Mouse (Mus musculus): ENCODE measurements around the gene Kynu. TPM values are rescaled to one million over a fixed set of nuclear protein-coding genes. Genes with fewer than 3 reads are reported as not detected.

Kynu gene
- polyA plus RNA-seq, 1 experiment: not detected

- no peaks in the 10 kb centered on the region for H3K36me3 ChIP-seq (ENCODE audit: control insufficient read depth, insufficient read depth)
Measured at GRCm38 (mm10) chr2:43545665-43546064, 9.5 kb upstream of the Kynu start.

DNA sequence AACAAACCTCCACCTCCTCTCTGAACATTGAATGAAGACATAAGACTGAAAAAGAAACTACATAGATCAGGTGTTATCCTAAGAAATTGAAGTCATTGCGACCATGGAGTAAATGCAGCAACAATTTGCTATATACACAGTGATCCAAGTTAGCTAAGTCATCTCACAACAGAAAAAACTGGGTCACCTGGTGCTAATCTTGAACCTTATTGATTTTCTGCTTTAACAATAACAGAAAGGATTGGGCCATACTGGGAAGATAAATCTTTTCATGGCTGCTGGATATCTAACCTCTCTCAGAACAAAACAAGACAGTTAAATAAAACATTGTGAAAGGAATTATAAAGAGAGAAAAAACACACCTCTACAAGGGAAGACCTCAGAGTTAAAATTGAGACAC is 8.7 kb upstream of the Kynu start:
- H3K27me3 ChIP-seq (ENCODE audit: control insufficient read depth, insufficient read depth, insufficient read length): no peaks in the 10 kb centered on the region
- H3ac ChIP-seq (ENCODE audit: control insufficient read depth, insufficient read length): no peak overlapping the region
- H3K4me2 ChIP-seq (ENCODE audit: low read depth): no peak overlapping the region
- TF ChIP-seq CEBPB (IDR thresholded peaks at IDR 0.05; ENCODE audit: insufficient read depth, poor library complexity, severe bottlenecking): no peak
- no peak for TF ChIP-seq E2F4 (IDR thresholded peaks at IDR 0.05; ENCODE audit: insufficient read depth)
- TF ChIP-seq POLR2AphosphoS2 (IDR thresholded peaks at IDR 0.05; ENCODE audit: insufficient read length, low read depth): no peak
- TF ChIP-seq MYOD1 (IDR thresholded peaks at IDR 0.05; ENCODE audit: control insufficient read depth in 1 of 3, insufficient read length in 2 of 3, low read depth in 2 of 3): no peak
- no peak for TF ChIP-seq POLR2A (IDR thresholded peaks at IDR 0.05; ENCODE audit: insufficient read length, low read depth)
- no peak for TF ChIP-seq MYOG (IDR thresholded peaks at IDR 0.05; ENCODE audit: control insufficient read depth in 1 of 3, insufficient read depth in 1 of 3, insufficient read length in 2 of 3, low read depth in 2 of 3)
- TF ChIP-seq TCF12 (IDR thresholded peaks at IDR 0.05; ENCODE audit: insufficient read depth, poor library complexity, severe bottlenecking): no peak
- no peak for TF ChIP-seq MAX (IDR thresholded peaks at IDR 0.05; ENCODE audit: low read depth)
- TF ChIP-seq USF1 (IDR thresholded peaks at IDR 0.05; ENCODE audit: low read depth): no peak
- no peak for TF ChIP-seq SRF (IDR thresholded peaks at IDR 0.05; ENCODE audit: control insufficient read depth, insufficient read length, low read depth)
- TF ChIP-seq REST (IDR thresholded peaks at IDR 0.05; ENCODE audit: insufficient read depth, insufficient read length): no peak
- no peak for TF ChIP-seq TCF3 (IDR thresholded peaks at IDR 0.05; ENCODE audit: insufficient read length, low read depth)
- H3K79me2 ChIP-seq (ENCODE audit: control insufficient read depth, insufficient read depth): no peaks in the 10 kb centered on the region
- no peak overlapping the region for H3K4me3 ChIP-seq
- H3K36me3 ChIP-seq (ENCODE audit: control insufficient read depth, insufficient read depth): no peaks in the 10 kb centered on the region

More at GRCm38 (mm10) chr2:43545665-43546064, 9.5 kb upstream of the Kynu start:
- Histone ChIP-seq H3K4me3 (no peak overlapping the region), H3K79me2 (ENCODE audit: control insufficient read depth, insufficient read depth) (no peaks in the 10 kb centered on the region), H3K27me3 (ENCODE audit: control insufficient read depth, insufficient read depth, insufficient read length) (no peaks in the 10 kb centered on the region), H3ac (ENCODE audit: control insufficient read depth, insufficient read length) (no peak overlapping the region), H3K4me2 (ENCODE audit: low read depth) (no peak overlapping the region)
- TF ChIP-seq POLR2AphosphoS2 (IDR thresholded peaks at IDR 0.05; ENCODE audit: insufficient read length, low read depth): no peak
- no peak for TF ChIP-seq CEBPB (IDR thresholded peaks at IDR 0.05; ENCODE audit: insufficient read depth, poor library complexity, severe bottlenecking)
- TF ChIP-seq TCF12 (IDR thresholded peaks at IDR 0.05; ENCODE audit: insufficient read depth, poor library complexity, severe bottlenecking): no peak
- no peak for TF ChIP-seq TCF3 (IDR thresholded peaks at IDR 0.05; ENCODE audit: insufficient read length, low read depth)
- no peak for TF ChIP-seq SRF (IDR thresholded peaks at IDR 0.05; ENCODE audit: control insufficient read depth, insufficient read length, low read depth)
- TF ChIP-seq MYOG (IDR thresholded peaks at IDR 0.05; ENCODE audit: control insufficient read depth in 1 of 3, insufficient read depth in 1 of 3, insufficient read length in 2 of 3, low read depth in 2 of 3): no peak
- TF ChIP-seq MYOD1 (IDR thresholded peaks at IDR 0.05; ENCODE audit: control insufficient read depth in 1 of 3, insufficient read length in 2 of 3, low read depth in 2 of 3): no peak
- no peak for TF ChIP-seq REST (IDR thresholded peaks at IDR 0.05; ENCODE audit: insufficient read depth, insufficient read length)
- TF ChIP-seq E2F4 (IDR thresholded peaks at IDR 0.05; ENCODE audit: insufficient read depth): no peak

DNA sequence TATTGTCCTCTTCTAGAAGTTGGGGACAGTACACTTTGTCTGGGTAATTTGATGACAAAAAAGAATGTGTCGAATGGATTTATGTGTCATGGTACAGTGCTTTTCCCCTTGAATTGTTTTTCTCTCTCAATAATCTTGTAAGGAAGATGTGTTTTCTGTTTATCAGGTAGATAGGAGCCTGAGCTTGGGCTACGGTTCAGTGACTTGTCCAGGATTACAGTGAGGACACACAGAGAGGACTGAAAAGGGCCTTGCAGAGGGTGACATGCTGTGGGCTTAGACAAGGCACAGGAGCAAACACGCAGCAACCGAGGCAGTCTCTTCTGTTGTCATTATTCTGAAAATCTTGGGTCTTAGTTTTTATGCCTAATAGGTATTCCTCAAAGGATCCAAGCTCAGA is 913 bp upstream of the Kynu start:
- no peaks in the 10 kb centered on the region for H3K27me3 ChIP-seq (ENCODE audit: control insufficient read depth, insufficient read depth, insufficient read length)
- H3K79me2 ChIP-seq (ENCODE audit: control insufficient read depth, insufficient read depth): no peaks in the 10 kb centered on the region
- H3K4me2 ChIP-seq (ENCODE audit: low read depth): no peak overlapping the region
- H3K4me3 ChIP-seq: no peak overlapping the region
- H3ac ChIP-seq (ENCODE audit: control insufficient read depth, insufficient read length): no peak overlapping the region
- TF ChIP-seq E2F4 (IDR thresholded peaks at IDR 0.05; ENCODE audit: insufficient read depth): no peak
- TF ChIP-seq SRF (IDR thresholded peaks at IDR 0.05; ENCODE audit: control insufficient read depth, insufficient read length, low read depth): no peak
- TF ChIP-seq MYOD1 (IDR thresholded peaks at IDR 0.05; ENCODE audit: control insufficient read depth in 1 of 3, insufficient read length in 2 of 3, low read depth in 2 of 3): no peak
- no peak for TF ChIP-seq TCF12 (IDR thresholded peaks at IDR 0.05; ENCODE audit: insufficient read depth, poor library complexity, severe bottlenecking)
- H3K36me3 ChIP-seq (ENCODE audit: control insufficient read depth, insufficient read depth): no peaks in the 10 kb centered on the region

DNA sequence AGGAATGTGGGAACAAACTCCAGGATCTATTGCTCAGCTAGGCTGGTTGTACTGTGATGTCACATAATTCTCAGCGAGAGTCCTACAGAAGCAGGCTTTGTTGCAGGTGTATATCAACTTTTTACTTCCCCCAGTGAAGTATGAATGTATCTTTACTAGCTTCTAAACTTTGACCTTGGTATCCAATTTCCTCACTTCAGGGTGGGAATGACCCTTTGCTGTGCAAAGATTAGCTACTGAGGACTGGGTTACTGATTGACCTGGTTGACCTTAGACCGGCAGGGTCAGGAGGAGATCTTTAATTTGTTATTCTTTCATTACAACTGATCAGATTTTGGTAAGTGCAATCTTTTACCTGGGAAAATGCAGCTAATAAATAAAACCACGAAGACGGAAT is 758 bp downstream of the Kynu start:
- no peaks in the 10 kb centered on the region for H3K79me2 ChIP-seq (ENCODE audit: control insufficient read depth, insufficient read depth)
- H3K4me3 ChIP-seq: no peak overlapping the region
- no peaks in the 10 kb centered on the region for H3K27me3 ChIP-seq (ENCODE audit: control insufficient read depth, insufficient read depth, insufficient read length)
- H3ac ChIP-seq (ENCODE audit: control insufficient read depth, insufficient read length): no peak overlapping the region
- no peaks in the 10 kb centered on the region for H3K36me3 ChIP-seq (ENCODE audit: control insufficient read depth, insufficient read depth)
- no peak overlapping the region for H3K4me2 ChIP-seq (ENCODE audit: low read depth)
- TF ChIP-seq CEBPB (IDR thresholded peaks at IDR 0.05; ENCODE audit: insufficient read depth, poor library complexity, severe bottlenecking) (no peak), MAX (IDR thresholded peaks at IDR 0.05; ENCODE audit: low read depth) (no peak), TCF3 (IDR thresholded peaks at IDR 0.05; ENCODE audit: insufficient read length, low read depth) (no peak), POLR2AphosphoS2 (IDR thresholded peaks at IDR 0.05; ENCODE audit: insufficient read length, low read depth) (no peak), MYOD1 (IDR thresholded peaks at IDR 0.05; ENCODE audit: control insufficient read depth in 1 of 3, insufficient read length in 2 of 3, low read depth in 2 of 3) (no peak), POLR2A (IDR thresholded peaks at IDR 0.05; ENCODE audit: insufficient read length, low read depth) (no peak), E2F4 (IDR thresholded peaks at IDR 0.05; ENCODE audit: insufficient read depth) (no peak), TCF12 (IDR thresholded peaks at IDR 0.05; ENCODE audit: insufficient read depth, poor library complexity, severe bottlenecking) (no peak), REST (IDR thresholded peaks at IDR 0.05; ENCODE audit: insufficient read depth, insufficient read length) (no peak), USF1 (IDR thresholded peaks at IDR 0.05; ENCODE audit: low read depth) (no peak), SRF (IDR thresholded peaks at IDR 0.05; ENCODE audit: control insufficient read depth, insufficient read length, low read depth) (no peak), MYOG (IDR thresholded peaks at IDR 0.05; ENCODE audit: control insufficient read depth in 1 of 3, insufficient read depth in 1 of 3, insufficient read length in 2 of 3, low read depth in 2 of 3) (no peak)

GRCm38 (mm10) chr2:43556985-43557384 is 1.9 kb downstream of the Kynu start:
- no peaks in the 10 kb centered on the region for H3K36me3 ChIP-seq (ENCODE audit: control insufficient read depth, insufficient read depth)
- TF ChIP-seq REST (IDR thresholded peaks at IDR 0.05; ENCODE audit: insufficient read depth, insufficient read length): no peak
- TF ChIP-seq POLR2AphosphoS2 (IDR thresholded peaks at IDR 0.05; ENCODE audit: insufficient read length, low read depth): no peak
- no peak for TF ChIP-seq POLR2A (IDR thresholded peaks at IDR 0.05; ENCODE audit: insufficient read length, low read depth)
- no peak for TF ChIP-seq MYOD1 (IDR thresholded peaks at IDR 0.05; ENCODE audit: control insufficient read depth in 1 of 3, insufficient read length in 2 of 3, low read depth in 2 of 3)
- TF ChIP-seq TCF12 (IDR thresholded peaks at IDR 0.05; ENCODE audit: insufficient read depth, poor library complexity, severe bottlenecking): no peak
- no peaks in the 10 kb centered on the region for H3K27me3 ChIP-seq (ENCODE audit: control insufficient read depth, insufficient read depth, insufficient read length)
- no peak overlapping the region for H3K4me2 ChIP-seq (ENCODE audit: low read depth)
- H3ac ChIP-seq (ENCODE audit: control insufficient read depth, insufficient read length): no peak overlapping the region
- H3K4me3 ChIP-seq: no peak overlapping the region
- H3K79me2 ChIP-seq (ENCODE audit: control insufficient read depth, insufficient read depth): no peaks in the 10 kb centered on the region
